Mouse (Mus musculus) cortical plate, adult 2 months (tissue): ENCODE data around the gene Plekhh2. TPM values are rescaled to one million over a fixed set of nuclear protein-coding genes. Genes with fewer than 3 reads are reported as not detected.

Experiments
- H3K27ac ChIP-seq: fragments of 200-500 bp; 2 replicates; pipeline ENCODE4 v1.5.1; 2012; ENCODE audit warnings: low read length, control low read depth, inconsistent platforms; ENCODE audit not compliant: insufficient read depth
- H3K4me1 ChIP-seq: fragments of 200-500 bp; 2 replicates; pipeline ENCODE4 v1.6.1; 2011; ENCODE audit warnings: low read length; ENCODE audit not compliant: control insufficient read depth, insufficient read depth
- H3K4me3 ChIP-seq: fragments of 200-500 bp; 2 replicates; pipeline ENCODE4 v1.5.1; 2011; ENCODE audit warnings: mild to moderate bottlenecking, low read length, control low read depth; ENCODE audit not compliant: insufficient read depth
- CTCF ChIP-seq: fragments of 200-500 bp; IDR thresholded peaks from 2 replicates; pipeline ENCODE4 v1.5.1; 2011; ENCODE audit warnings: mild to moderate bottlenecking, control low read depth, low read length; ENCODE audit not compliant: insufficient read depth; ENCODE audit errors: extremely low read depth
- POLR2A ChIP-seq: fragments of 200-500 bp; IDR thresholded peaks from 2 replicates; pipeline ENCODE4 v1.6.1; 2011; ENCODE audit warnings: mild to moderate bottlenecking, low read length, control low read depth; ENCODE audit not compliant: insufficient read depth; ENCODE audit errors: extremely low read depth
- polyA plus RNA-seq: library from polyadenylated mRNA; depleted of rRNA; stranded (reverse); fragments of >200 nt; gene quantifications from 2 replicates; pipeline ENCODE4 v1.2.3, GENCODE M21; 2012; rRNA removed

Gene Plekhh2
- polyA plus RNA-seq, 1 experiment, result 4.8 TPM

- Histone ChIP-seq H3K4me1 (no peaks in the 10 kb centered on the region), H3K4me3 (no peak overlapping the region), H3K27ac (no peak overlapping the region)
- TF ChIP-seq POLR2A, result no peak
- TF ChIP-seq CTCF, result no peak
Observed at GRCm38 (mm10) chr17:84658195-84658594, 146.5 kb downstream of the Plekhh2 start.

GRCm38 (mm10) chr17:84658951-84659350, 147.3 kb downstream of the Plekhh2 start:
- no peak overlapping the region for H3K27ac ChIP-seq
- no peaks in the 10 kb centered on the region for H3K4me1 ChIP-seq
- no peak overlapping the region for H3K4me3 ChIP-seq
- TF ChIP-seq CTCF, result no peak
- TF ChIP-seq POLR2A, result no peak

DNA sequence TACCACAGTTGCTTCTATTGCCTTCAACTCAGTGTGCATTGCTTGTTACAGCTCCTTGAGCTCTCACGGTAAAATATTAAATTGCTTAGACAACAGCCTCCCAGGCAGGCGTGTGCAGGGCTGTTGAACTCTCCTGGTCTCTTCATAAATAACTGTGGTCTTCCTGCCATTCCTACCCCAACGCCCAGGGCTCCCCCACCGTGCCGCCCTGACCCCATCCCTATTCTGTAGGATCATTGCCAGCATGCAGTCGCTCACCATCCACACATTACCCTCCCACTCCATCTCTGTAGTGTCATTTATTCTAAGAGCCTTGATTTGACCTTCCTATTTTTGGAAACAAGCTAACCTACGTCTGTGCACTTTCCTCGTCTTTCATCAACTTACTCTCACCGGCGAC, 153.4 kb downstream of the Plekhh2 start:
- Histone ChIP-seq H3K27ac (no peak overlapping the region), H3K4me1 (no peaks in the 10 kb centered on the region), H3K4me3 (no peak overlapping the region)
- TF ChIP-seq CTCF (no peak), POLR2A (no peak)

- no peak overlapping the region for H3K4me3 ChIP-seq
- no peak overlapping the region for H3K27ac ChIP-seq
- H3K4me1 ChIP-seq, result no peaks in the 10 kb centered on the region
- TF ChIP-seq CTCF, result no peak
- TF ChIP-seq POLR2A, result no peak
Observed at GRCm38 (mm10) chr17:84665691-84666090, 154.0 kb downstream of the Plekhh2 start.

DNA sequence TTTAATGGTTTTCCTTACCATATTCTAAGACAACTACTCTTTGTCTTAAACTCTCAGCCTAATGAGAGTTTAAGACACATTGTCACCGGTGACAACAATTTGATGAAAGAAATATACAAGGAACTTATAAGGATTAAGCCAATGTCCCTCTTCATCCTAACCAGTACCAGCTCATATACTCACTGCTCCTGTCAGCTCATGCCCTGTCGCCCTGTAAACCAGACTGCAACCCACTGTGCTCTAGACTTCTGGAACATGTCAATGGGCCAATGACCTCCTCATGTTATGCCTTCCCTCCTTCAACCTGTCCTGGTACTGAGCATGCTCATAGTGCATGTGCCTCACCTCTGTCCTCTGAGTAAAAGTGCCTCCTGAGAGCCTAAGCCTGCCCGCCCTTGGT, 156.2 kb downstream of the Plekhh2 start:
- Histone ChIP-seq H3K4me3 (no peak overlapping the region), H3K27ac (no peak overlapping the region), H3K4me1 (no peaks in the 10 kb centered on the region)
- TF ChIP-seq POLR2A (no peak), CTCF (no peak)

Other genes with a start within 250 kb of the Plekhh2 start
- gene Thada, start 45.7 kb upstream of the Plekhh2 start, polyA plus RNA-seq, result 5.2 and 5.4 TPM in 2 replicates
- 26.6 and 27.5 TPM in 2 replicates for gene Dync2li1, start 114.6 kb downstream of the Plekhh2 start, polyA plus RNA-seq
- gene Abcg8, start 164.4 kb downstream of the Plekhh2 start, polyA plus RNA-seq, result 0.04 TPM in 1 of 2 replicates, not detected in the other
- 0.11 and 0.23 TPM in 2 replicates for gene Abcg5, start 171.1 kb downstream of the Plekhh2 start, polyA plus RNA-seq